Mouse (Mus musculus) gastrocnemius, adult 2 months (tissue): Measurements from ENCODE around the gene AF067061. TPM values are rescaled to one million over a fixed set of nuclear protein-coding genes. Genes with fewer than 3 reads are reported as not detected.
"Not testable (repeated sequence)": the region's sequence is repeated elsewhere in the genome, so short reads cannot be mapped to it uniquely, and the experiment has no call there.

ENCODE experiments used
- DNase-seq: peaks from one replicate; pipeline ENCODE4 v3.0.0; 2022
- H3K27ac ChIP-seq: fragments of 200-600 bp; 2 replicates; pipeline ENCODE4 v1.8.1; 2022; ENCODE audit warnings: mild to moderate bottlenecking
- H3K4me3 ChIP-seq: fragments of 200-600 bp; 2 replicates; pipeline ENCODE4 v1.8.1; 2022; ENCODE audit warnings: mild to moderate bottlenecking, moderate library complexity
- CTCF ChIP-seq: fragments of 200-600 bp; IDR thresholded peaks from 2 replicates; pipeline ENCODE4 v1.8.1; 2022; ENCODE audit warnings: antibody characterized with exemption, mild to moderate bottlenecking, moderate library complexity
- intact Hi-C: fragments of 180-260 bp; cut with DNase I; formaldehyde crosslinking; loops from one replicate; pipeline ENCODE4 v1.15.1; 2025
- long read RNA-seq, 2 experiments: library from polyadenylated mRNA; stranded (forward); transcript quantifications; one replicate each; pipeline ENCODE4 v2.0.0; 2021
- total RNA-seq, 2 experiments: library from RNA; stranded (reverse); gene quantifications; 2 replicates each; pipeline ENCODE4 v1.2.3; 2021

Gene AF067061
- total RNA-seq, result not detected
- long read RNA-seq, experiment 1, result 0 reads
- long read RNA-seq, experiment 2, result 0 reads

DNA sequence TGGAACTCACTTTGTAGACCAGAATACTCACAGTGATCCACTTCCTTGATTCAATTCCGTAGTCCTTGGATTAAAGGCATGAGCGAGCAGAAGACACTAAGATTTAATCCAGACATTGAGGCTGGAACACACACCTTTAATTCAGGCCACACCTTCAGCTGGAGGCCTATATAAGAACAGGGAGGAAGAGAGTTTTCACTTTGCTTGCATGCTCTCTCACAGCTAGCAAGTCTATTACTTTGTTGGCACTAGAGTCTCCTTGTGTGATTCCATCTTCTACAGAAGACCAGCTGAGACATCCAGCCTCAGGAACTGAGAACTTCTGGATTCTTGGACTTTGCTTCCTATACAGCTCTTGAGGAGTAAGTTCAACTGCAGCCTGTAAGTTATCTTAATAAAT lies at the start of gene AF067061:
AF067061 (plus strand) TSS at position 245 of the 400 bp plus-strand sequence.
- intact Hi-C loops, H3K4me3 ChIP-seq, DNase-seq, H3K27ac ChIP-seq: not testable (repeated sequence)

DNA sequence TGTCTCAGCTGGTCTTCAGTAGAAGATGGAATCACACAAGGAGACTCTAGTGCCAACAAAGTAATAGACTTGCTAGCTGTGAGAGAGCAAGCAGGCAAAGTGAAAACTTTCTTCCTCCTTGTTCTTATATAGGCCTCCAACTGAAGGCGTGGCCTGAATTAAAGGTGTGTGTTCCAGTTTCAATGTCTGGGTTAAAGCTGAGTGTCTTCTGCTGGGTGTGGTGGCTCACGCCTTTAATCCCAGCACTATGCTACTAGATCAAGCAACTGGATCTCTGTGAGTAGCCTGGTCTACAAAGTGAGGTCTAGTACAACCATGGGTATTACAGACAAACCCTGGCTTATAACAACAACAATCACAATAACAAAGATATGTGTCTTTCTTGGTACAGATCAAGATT lies 47.1 kb upstream of the AF067061 start, which contains the start of gene Gm21762:
Gm21762 (minus strand) TSS at position 101 of the 400 bp plus-strand sequence.
- DNase-seq, intact Hi-C loops, H3K27ac ChIP-seq, H3K4me3 ChIP-seq: not testable (repeated sequence)

DNA sequence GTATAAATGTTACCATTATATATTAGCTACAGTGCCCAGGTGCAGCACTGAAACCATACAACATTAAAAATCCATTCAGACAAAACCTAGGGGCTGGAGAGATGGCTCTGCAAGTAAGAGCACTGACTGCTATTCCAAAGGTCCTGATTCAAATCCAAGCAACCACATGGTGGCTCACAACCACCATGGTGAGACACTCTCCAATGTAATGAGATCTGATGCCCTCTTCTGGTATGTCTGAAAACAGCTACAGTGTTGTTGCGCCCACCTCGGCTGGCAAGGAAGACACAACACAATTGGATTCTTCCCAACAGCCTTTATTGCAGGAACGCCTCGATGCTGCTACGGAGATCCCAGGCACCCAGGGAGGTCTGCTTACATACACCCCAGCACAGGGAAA lies 42.0 kb upstream of the AF067061 start:
- intact Hi-C loops, DNase-seq, H3K27ac ChIP-seq, H3K4me3 ChIP-seq: not testable (repeated sequence)

DNA sequence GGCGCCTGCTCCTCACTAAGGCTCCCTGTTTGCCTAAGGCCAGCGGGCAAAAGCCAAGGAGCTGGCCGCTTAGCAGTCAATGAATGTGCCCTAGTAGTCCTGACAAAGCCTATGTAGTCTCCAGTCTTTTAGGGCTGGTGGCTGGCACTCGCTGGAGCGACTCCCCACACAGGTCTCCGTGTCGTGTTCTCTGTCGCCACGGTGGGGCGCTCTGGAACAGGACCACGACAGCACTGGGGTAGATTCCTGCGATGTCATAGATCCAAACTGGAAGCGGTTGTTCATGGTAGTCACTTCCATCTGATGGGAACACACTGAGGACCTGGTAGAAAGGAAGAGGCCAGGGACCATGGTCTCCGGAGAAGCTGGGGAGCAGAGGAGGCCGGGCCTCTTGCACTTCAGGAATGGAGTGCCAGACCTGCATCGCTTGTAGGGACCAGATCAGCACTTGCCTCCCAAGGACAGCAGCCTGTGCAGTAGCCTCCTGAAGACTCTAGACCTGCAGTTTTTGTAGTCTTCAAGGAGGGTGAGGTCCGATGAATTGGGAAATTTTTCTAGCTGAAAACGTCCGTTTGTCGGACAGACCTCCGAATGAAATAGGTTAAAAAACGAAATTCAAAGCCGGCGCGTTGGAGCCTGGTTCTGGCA lies 39.8 kb upstream of the AF067061 start:
- H3K4me3 ChIP-seq, DNase-seq, intact Hi-C loops: not testable (repeated sequence)

DNA sequence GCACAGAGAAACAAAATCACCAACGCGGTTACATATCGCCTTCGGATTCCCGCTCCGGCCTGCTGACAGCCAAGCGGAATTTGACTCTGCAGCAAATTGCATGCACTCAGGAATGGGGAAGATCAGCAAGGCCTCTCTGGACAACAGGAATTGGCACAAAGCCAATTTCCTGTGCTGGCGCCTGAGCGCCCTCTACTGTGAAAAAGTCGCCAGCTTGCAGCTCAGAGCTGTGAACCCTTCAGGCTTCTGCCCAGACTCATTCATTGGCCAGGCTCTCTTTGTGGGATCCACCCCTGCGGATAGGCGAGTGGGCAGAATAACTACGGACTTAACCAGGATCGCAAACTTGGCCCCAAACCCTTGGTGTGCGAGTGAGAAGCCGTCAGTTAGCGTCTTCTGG lies 31.1 kb upstream of the AF067061 start:
- DNase-seq, intact Hi-C loops, H3K27ac ChIP-seq, H3K4me3 ChIP-seq: not testable (repeated sequence)

More for the DNA sequence above, 39.8 kb upstream of the AF067061 start:
- not testable (repeated sequence) for H3K27ac ChIP-seq

DNA sequence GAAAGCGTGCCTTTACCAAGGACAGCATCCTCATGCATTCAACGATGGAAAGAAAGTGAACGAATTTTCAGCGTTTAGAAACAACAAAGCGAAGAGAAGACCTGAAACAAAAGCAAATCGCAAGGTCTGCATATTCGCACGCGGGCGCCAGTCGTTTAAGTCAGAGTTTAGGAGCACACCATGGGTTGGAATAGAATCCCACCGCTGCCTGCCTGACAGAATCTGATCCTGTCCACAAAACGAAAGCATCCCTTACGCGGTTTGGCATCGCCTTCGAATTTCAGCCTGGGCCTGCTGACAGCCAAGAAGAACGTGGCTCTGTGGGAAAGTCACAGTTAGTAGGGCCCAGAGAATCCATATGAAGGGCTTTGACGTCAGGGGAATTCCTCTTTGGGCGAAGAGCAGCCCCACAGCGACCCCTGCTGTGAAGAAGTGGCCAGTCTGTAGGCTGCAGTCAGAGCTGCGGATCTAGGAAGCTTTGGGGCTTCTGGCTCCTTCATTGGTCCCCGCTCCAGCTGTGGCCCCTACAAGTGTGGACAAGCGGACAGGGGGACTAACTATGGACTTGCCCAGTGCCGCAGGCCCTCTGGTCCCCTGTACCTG lies 30.4 kb upstream of the AF067061 start:
- intact Hi-C loops, H3K27ac ChIP-seq, DNase-seq, H3K4me3 ChIP-seq: not testable (repeated sequence)

DNA sequence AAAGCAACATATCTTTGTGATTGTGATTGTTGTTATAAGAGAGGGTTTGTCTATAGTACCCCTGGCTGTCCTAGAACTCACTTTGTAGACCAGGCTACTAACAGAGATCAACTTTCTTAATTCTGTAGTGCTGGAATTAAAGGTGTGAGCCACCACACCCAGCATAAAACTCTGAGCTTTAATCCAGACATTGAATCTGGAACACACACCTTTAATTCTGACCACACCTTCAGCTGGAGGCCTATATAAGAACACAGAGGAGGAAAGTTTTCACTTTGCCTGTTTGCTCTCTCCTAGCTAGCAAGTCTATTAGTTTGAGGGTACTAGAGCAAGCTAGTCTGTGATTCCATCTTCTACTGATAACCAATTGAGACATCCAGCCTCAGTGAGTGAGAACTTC lies 24.1 kb upstream of the AF067061 start, which contains the start of gene Gm21731:
Gm21731 (plus strand) TSS at position 301 of the 400 bp plus-strand sequence.
- H3K4me3 ChIP-seq, intact Hi-C loops, DNase-seq, H3K27ac ChIP-seq: not testable (repeated sequence)

DNA sequence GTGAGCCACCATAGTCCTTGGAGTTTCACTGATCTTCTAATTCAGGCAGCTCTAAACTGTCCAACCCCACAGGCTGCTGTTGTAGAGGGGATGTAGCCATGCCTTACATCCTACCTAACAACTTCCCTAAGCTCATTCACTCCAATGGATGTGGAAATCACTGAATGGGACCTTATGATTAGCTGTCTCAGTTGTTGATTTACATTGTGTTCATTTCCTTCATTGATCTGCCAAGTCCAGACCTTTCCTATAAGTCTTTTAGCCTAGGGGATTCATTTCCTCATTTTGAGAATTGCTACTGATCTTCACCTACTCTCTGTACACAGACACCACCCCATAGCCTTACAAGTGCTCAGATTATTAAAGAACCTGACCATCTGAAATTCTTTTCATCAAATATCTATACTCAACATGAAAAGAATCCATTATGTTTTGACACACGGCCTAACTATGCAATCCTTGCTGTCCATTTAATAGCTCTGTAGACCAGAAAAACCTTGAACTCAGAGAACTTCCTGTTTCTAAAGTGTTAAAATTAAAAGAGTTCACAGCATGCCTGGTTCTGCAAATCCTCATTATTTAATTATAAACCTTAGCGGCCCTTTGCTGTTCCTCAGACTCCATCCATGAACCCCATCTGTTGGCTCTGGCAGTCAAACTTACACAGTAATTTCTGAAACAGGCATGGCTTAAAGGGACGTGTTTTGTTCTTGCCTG lies 11.5 kb upstream of the AF067061 start:
- intact Hi-C loops, H3K4me3 ChIP-seq, DNase-seq, H3K27ac ChIP-seq: not testable (repeated sequence)

DNA sequence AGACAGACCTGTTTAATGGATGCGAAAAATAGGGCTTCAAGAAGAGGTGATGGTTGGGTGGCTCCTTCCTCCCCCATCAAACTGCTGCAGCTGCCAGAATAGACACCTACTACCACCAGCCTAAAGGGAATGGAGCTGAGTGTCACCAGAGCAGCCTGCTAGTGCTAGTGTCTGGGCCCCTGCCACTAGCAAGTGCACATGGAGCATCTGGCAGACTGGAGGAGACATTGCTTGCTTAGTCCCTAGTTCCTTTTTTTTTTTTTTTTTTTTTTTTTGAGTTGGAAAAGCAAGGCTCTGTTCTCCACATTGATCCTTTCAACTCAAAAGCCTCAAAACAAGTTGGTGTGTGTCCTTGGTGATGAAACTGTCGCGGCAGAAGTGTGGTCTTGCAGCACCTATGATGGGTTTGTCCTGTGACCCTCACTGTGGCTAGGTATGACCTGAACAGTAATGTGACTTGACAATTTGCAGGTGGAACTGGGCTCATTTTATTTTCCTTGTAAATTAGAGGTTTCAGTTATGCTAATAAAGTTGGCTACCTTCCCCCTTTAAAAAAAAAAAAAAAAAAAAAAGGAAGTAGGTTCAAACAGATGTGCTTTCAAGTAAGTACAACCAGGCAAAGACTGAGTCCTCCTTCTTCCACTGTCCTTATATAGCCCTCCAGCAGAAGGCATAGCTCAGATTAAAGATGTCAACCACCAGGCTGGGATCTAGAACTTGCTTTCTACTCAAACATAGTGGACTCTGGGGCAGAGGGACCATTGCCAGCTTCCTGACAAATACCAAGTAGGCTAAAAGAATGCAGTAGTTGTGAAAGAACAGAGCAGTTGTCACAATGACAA lies 3.9 kb upstream of the AF067061 start:
- intact Hi-C loops, DNase-seq, H3K4me3 ChIP-seq, H3K27ac ChIP-seq: not testable (repeated sequence)

DNA sequence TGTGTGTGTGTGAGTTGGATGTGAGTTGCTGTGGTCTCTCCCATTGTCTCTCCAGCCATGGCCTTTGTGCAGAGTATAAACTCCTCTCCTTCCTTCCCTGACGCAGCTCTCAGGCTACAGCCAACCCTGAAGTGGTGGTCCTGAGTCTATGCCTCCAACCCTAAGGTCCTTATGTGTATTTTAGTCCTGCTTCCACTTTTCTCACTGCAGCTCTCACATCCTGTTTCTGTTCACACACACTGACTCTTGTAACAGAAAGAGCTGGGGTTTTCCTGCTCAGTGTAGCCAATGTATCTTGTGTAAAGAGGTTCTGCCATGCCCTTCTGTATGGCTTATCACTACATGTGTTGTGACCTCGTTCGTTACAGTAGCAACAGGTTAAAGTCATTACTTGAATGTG lies 3.2 kb upstream of the AF067061 start:
- H3K27ac ChIP-seq, DNase-seq, intact Hi-C loops, H3K4me3 ChIP-seq: not testable (repeated sequence)

DNA sequence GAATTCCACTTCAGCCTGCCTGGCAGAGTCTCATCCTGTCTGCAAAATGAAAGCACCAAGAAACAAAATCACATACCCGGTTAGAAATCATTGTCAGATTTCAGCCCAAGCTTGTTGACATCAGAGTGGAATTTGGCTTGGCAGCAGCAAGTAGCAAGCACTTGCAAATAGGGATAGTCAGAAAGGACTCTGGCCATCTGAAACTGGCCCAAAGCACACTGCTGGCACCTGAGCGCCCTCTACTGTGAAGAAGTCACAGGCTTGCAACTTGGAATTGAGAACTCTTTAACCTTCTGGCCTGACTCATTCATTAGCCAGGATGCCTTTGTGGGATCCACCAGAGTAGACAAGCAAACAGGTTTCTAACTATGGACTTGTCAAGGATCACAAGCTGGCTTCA lies 14.9 kb downstream of the AF067061 start:
- DNase-seq, H3K4me3 ChIP-seq, H3K27ac ChIP-seq, intact Hi-C loops: not testable (repeated sequence)

DNA sequence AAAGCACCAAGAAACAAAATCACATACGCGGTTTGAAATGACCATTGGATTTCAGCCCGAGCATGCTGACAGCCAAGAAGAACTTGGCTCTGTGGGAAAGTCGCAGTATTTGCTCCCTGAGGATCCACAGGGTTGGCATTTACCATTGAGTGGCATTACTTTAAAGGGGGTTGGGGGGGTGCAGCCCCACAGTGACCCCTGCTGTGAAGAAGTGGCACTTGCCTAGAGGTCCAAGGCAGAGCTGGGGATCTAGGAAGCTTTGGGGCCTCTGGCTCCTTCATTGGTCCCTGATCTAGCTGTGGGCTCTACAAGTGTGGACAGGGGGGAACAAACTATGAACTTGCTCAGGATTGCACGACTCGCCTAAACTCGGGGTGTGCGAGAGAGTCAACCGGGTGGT lies 15.9 kb downstream of the AF067061 start:
- intact Hi-C loops, result no loop called here
- TF ChIP-seq CTCF, result no peak

More for the DNA sequence above, 15.9 kb downstream of the AF067061 start:
- Histone ChIP-seq H3K27ac (no peak overlapping the region), H3K4me3 (no peak overlapping the region)
- DNase-seq, result no peak
